Mouse (Mus musculus) cerebellum, postnatal 4 days (tissue): Measurements from ENCODE around the gene Rasa3.

Experiments used
- DNase-seq, 2 experiments: peaks; one replicate each; pipeline ENCODE4 v3.0.0; 2022; ENCODE audit warnings: low spot score in 2 of 2, mixed read lengths in 1 of 2

Rasa3 gene

DNA sequence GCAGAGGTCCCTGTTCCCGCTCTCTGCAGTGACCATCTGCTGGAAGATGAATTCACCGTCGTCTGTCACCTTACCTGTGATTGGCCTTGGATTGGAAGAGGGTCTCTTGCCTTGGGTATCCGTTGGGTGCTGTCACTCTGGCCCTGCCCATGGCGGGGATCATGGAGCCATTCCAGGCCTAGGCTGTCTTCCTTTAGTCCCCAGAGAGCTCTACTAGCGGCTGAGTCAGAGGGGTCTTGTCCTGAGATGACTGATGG lies 125.9 kb downstream of the Rasa3 start:
- DNase-seq = no peak

DNA sequence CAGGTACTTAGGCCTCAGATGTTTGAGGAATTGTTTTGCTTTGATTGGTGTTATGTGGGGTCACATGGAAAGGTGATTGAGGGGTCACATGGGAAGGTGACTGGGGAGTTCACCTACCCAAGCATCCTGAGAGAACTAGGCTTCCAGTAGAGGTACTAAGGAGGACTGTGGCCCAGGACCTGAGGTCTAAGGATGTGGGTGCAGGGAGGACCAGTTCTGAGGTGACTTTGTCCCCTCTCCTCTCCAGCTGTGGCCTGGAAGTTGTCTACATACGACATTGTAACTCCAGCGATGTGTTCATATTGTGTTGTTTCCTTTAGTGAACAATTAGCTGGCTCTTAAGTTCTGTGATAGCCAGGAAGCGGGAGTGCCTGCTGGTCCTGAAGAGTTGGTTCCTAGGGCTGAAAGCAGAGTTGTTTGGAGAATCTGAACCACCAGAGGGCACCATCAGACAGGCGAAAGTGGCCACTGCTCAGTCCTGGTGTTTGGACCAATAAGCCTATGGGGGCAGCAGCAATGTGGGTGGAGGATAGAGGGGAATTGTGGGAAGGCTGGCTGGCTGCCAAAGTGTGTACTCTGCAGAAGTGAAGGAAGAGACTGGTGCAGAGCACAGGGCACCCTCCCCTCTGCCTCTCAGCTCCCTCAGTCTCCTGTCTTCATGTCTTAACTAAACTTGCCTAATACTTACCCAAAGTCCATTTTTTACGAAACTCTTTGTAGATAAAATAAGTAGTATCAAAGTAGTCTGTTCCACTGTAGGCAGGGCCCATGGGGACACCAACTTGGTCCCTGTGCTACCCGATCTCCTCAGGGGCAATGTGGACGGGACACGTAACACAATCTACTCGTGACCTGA lies 126.5 kb downstream of the Rasa3 start:
- DNase-seq = peak; percentile 84 to 92

DNA sequence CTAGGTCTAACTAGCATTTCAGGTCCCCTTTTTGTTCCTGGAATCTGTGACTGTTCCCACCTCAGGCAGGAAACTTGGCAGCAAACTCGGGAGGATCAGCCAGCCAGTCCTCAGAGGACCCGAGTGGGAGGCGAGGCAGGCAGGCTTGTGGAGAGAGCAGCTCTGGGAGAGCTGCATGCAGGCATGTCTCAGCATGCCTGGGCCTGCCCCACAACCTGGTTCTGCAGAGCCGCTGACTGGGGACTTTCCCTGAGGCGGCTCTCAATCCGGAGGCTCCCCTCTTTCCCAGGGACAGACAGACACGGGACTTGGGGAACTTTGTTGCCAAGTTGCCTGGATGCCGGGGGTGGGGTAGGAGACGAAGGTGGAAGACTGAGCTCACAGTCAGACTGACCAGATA lies 128.6 kb downstream of the Rasa3 start:
- no peak for DNase-seq

DNA sequence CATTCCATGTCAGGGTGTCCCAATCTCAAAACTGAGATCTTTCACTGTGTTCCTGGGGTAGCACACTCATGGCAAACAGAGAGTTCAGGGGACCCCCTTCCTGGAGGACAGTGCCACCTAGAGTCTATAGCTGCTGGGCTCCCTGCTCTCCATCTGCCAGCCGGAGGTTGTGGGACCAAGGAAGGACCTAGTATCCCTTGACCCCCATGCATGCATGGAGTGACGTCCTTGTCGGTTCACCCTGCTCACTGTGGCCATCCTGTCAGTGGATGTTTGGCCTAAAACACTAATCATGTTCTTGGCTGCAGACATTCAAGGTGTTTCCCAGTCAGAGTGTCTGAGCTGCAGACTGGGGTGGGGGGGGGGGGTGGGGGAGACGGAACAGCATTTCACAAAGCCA lies 129.2 kb downstream of the Rasa3 start:
- DNase-seq = peak in 1 of 2 experiments; percentile 34

DNA sequence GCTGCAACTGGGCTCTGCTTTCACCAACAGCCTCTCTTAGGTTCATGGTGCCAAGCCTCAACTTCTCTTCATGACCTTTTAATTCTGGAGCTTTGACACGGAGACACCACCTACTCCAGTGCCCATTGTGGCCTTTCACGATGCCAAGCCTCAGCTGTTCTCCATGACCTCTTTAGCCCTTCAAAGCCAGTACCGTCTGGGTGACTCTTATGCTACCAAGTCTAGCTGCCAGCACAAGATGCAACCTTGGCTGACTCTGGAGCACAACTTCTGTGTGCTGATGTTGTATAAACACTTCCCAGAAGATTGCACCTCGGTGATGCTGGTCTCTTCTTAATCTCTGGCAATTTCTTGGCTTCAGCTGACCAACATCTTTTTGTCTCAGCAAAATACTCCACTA lies 131.0 kb downstream of the Rasa3 start:
- DNase-seq = no peak

DNA sequence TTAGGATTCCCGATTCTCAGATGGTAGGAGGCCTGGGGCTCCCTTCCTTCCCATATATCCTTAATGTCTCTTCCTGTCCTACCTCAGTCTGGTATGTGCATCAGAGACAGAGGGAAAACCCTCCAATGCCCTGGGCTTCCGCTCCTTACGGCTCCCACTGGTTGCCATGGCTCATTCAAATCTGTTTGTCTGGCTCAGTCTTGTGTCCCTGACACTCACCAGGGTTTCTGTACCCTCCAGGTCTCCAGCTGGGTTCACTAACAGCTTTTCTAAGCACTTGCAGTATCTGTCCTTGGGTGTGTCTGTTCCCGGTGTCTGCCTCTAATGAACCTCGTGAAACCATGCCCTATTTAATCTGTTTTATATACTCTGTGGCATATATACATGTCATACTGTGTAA lies 135.9 kb downstream of the Rasa3 start:
- DNase-seq = no peak

DNA sequence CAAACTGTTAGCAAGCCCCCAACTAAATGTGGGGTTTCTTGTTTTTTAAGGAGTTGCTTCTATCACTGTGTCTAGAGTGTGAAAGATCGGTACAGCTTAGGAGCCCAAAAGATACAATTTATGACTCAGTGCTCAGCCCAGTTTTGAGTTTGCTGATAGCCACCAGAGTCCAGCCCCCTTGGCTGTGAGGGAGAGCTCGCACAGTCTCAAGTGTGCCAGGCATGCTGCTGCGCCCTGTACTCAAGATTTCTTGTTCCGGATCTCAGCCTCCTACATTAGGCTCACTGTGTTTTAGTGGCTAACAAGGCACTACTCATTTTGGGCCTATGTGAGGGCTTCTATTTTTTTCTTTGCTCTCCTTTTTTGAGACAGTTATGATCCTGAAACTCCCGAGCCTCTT lies 137.3 kb downstream of the Rasa3 start:
- no peak for DNase-seq

DNA sequence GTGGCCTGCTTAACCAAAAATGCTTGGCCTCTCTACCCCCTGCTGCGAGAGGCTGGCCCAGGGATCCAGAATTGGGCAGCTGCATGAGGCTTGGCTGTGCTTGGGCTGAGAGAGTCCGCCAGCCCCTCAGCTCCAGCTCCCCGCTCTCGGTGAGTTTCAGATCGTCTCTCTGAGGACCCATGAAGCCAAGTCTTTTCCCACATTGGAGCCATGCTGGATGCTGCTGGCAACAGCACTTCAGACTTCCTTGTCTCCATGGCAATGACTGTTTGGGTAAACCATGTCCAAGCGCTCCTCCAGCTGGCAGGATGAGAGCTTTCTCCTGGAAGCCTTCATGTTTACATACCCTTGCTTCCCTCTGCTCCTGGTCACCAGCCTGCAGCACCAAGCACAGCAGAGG lies 138.6 kb downstream of the Rasa3 start:
- peak; percentile 40 to 61 for DNase-seq

DNA sequence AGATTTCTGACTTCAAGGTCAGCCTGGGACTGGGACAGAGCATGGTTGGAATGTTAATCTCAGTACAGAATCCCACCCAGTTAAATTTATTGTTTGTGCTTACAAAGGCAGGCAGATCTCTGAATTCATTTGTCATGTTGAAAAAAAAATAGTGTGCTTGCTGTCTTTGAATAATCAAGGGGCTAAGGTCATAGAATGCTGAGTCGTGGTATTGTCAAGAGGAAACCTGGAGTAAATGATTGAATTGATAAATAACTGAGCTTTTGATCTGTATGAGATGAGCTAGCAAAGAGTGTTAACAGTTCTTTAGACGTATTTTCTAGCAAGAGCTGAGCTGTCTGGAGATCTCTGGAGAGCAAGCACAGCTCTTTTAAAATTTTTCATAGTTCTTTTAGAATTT lies 140.3 kb downstream of the Rasa3 start:
- DNase-seq = no peak

DNA sequence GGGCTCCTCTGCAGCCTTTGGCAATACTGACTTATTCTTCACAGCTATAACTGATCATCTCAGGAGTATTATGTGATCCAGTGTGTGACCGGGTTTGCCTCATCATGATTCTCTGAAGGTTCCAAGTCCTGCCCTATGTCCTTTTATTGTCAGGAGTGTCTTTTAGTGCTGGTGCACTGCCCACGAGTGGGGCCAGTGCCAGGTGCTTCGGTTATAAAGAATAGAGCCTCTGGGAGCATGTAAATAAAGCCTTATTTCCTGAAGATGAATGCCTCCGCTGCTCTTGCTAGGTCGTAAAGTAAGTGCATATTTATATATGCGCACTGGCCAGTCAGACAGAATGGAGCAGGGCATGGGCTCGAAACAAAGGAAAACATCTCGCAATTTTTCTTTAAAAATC lies 144.3 kb downstream of the Rasa3 start:
- no peak for DNase-seq

DNA sequence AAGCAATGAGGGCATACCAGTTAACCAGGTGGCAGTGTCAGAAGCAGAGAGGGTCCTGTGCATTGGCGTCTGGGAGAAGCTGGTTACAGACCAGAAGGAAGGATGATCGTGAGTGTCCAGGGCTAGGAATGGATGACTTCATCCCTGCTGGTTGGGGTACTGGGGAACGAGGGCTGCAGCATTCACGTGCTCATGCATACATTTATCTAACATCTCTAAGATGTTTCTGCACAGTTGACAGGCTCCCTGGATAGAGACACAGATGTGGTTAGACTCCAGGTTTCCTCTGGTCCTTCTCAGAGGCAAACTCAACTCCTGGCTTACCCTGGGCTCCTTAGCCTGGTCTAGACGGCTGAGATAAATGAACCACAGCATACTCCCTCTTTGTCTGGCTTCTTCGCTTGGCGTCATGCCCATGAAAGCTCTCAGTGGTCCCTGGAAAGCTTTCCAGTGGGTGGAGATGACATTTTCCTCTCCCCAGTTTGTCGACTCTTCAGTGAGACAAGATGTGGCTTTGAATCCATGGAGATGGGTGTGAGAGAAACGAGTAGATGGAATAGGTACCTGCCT lies 145.7 kb downstream of the Rasa3 start:
- DNase-seq = peak in 1 of 2 experiments; percentile 20

DNA sequence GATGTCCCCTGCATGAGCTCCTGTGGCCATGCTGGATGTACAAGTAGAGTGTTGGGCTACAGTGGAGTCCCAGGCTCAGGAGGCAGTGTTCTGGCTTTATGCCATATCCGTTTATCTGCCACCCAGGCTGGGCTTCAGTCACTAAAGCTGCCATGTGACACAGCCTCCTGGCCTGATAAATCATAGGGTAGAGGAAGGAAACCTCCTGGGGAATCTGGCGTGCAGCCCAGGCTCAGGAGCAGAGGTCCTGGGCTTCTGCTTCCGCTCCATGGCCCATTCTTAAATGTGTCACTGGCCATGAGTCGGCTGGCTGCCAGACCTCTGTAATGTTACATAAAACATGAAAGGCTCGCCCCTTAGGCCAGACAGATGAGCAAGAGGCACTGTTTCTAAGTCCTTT lies 146.5 kb downstream of the Rasa3 start:
- DNase-seq = peak; percentile 55 to 89

DNA sequence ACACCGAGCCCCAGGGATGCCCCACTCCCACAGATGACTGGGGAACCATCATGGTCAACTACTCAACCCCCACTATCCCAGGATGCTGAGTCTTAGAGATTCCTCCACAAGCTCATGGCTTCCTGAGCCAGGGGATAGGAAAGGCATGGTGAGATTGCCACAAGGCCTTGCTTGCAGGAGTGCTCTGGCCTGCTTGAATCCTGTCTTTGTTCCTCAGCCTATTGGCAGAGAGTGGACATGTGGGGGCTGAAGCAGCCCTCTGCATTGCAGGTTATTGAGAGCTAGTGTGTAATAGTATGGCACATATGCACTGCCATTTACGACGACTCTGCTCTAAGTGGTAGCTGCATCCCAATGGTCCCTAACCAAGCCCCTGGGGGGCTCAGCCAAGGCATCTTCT lies 147.0 kb downstream of the Rasa3 start:
- DNase-seq = no peak

DNA sequence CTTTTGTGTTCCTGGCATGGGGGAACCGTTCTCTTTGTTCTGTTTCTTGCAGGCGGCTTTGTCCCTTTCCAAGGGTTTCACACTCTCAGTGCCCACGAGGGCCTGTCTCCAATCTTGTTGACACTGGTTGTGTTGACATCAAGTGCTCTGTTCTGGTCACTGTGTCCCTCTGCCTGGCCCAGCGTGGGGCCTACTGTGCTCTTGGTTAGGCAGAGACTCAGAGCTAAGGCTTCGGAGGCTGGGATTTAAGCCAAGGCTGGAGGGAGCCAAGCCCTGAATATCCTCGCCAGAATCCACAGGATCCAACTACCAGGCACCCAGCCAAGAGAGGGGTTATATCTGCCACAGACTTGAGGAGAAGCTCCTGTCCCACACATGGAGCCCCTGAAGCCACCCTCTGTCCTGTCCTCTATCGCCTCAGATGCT lies 147.5 kb downstream of the Rasa3 start:
- DNase-seq = peak; percentile 70 to 94

DNA sequence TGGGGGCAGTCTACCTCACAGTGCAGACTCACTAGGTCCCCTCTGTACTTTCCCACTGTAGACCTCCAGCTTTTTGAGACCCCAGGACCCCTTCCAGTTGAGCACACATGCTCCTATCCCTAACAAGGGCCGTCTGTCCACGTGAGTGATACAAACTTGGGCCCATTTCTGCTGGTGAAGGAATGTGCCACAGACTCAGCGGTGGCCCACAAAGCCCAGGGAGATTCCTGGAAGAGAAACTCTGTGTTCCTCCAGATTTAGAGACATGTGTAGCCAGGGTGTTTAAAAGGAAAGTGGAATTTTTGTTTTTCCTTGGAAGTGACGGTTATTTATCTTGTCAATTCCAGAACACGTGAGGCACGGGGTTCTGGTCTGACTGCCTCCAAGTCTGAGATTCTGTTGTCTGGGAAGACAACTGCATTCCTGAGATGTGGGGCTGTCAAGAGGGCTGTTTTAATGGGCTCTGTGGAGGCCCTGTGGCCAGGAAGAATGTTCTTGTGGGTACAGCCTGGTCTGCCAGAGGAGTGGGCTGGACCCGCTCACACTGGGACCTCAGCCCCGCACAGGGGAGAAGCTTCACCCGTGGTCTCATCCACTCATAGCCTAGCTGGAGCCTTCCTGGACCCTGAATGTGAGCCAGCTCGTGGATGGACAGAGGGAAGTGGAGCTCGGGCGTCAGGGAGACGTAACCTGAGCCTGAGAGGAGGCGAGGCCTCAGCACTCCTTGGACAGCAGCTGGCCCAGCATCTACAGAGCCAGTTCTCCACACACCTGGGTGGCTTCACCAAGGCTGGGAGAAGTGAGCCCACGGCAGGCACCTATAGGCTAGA lies 148.2 kb downstream of the Rasa3 start:
- no peak for DNase-seq

DNA sequence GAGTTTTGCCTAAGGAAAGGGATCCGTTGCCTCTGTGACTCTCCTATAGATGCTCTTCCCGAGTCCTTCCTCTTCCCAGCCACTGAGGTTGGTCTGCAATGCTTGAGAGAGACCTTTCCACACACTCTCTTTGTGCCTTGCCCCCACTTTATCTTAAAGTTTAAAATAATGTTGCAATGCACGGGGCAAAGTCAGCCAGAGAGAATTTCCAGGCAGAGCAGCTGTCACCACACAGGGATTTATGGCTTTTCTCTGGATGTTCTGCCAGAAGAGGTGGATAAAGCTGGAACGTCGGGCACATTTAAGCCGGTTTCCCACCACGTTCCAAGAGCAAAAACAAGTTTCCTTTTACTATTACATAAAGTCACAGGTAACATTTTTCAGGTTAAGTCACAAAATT lies 156.0 kb downstream of the Rasa3 start:
- no peak for DNase-seq

DNA sequence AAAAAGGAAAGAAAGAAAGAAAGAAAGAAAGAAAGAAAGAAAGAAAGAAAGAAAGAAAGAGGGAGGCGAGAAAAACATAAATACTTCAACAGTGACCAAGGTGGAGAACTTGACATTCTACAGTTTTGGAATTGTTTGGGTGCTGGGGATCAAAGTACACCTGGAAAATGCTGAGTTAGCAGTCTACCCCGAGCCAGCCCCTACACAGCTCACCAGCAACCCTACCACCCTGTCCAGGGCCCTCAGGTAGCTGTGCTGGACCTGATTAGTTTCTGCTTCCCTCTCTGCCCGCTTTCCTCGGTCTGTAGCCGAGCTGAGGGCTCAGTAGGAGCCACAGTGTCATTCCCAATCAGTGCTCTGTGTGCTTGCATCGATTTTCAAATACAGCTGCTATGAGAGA lies 157.1 kb downstream of the Rasa3 start:
- DNase-seq = no peak

DNA sequence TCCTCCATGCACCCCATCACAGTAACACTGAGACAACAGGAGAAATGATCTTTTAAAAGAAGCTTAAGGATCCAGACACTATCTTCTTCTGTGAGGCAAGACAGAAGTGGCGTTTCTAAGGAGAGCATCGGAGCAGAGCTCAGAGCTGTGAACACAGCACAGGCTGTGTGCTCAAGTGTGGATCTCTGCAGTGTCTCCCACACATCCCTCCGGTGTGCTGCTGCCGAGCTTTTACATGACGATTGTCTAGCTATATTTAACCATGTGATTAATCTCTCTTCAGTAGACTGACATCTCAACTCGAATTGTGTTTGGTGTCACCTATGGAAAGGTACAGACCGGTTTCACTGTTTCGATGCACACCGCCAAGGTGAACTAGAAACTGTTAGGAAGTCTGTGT lies 157.9 kb downstream of the Rasa3 start:
- DNase-seq = no peak

DNA sequence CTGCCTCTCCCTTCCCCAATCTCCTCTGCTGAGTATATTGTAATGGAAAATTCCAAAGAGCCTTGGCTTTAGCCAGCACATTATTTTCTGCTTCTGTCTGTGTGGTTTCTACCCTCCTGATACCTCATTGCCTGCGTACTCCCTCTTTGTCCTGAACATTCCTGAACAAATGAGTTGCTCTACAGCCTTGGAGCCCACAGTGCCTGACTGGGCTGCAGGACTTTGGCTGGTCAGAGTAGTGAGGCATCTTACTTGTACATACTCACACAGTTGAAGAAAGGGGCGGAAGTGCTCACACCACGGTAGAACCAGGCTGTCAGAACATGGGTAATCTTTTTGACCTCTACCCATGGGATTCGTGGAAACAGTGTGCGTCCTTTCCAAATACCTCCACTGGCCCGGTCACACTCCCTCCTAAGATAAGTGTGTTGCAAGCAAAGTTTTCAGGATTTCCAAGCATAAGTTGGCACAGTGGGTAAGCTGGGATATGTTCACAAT lies 160.1 kb downstream of the Rasa3 start:
- no peak for DNase-seq
